Mouse (Mus musculus) spleen, adult 18-20 months (tissue): ENCODE data around the gene Dtnbp1.

Source experiments
- DNase-seq, 2 experiments: peaks; one replicate each; pipeline ENCODE4 v3.0.0; 2022; ENCODE audit warnings: mixed read lengths in 2 of 2

Dtnbp1 gene

GRCm38 (mm10) chr13:45001228-45001910, 578 bp downstream of the Dtnbp1 start:
- DNase-seq, result peak; percentile 57 to 66

GRCm38 (mm10) chr13:45000836-45001227, 1.1 kb downstream of the Dtnbp1 start:
- DNase-seq, result peak in 1 of 2 experiments; percentile 59

DNA sequence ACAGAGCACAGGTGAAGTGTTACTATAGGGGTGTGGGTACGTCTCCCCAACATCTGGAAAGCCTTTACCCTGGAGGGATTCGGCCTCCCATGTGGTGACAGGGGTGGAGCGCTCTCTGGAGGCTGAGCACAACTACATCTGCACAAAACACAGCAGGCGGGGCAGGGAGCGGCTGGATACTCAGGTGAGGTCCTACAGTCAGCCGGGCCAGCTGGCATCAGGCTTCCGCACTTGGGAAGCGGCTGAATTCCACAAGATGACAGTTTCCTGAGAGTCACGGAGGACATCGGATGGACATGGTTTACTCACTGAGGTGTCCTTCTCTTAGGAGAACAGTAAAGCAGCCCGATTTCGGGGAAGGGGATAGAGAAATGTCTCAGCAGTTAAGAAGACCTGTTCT, 2.7 kb downstream of the Dtnbp1 start:
- DNase-seq, result no peak

- DNase-seq, result no peak
Observed at GRCm38 (mm10) chr13:44996339-44996738, 5.6 kb downstream of the Dtnbp1 start.

- DNase-seq, result no peak
Observed at GRCm38 (mm10) chr13:44992550-44993205, 9.3 kb downstream of the Dtnbp1 start.

- no peak for DNase-seq
Observed at GRCm38 (mm10) chr13:44991936-44992335, 10.0 kb downstream of the Dtnbp1 start.

DNA sequence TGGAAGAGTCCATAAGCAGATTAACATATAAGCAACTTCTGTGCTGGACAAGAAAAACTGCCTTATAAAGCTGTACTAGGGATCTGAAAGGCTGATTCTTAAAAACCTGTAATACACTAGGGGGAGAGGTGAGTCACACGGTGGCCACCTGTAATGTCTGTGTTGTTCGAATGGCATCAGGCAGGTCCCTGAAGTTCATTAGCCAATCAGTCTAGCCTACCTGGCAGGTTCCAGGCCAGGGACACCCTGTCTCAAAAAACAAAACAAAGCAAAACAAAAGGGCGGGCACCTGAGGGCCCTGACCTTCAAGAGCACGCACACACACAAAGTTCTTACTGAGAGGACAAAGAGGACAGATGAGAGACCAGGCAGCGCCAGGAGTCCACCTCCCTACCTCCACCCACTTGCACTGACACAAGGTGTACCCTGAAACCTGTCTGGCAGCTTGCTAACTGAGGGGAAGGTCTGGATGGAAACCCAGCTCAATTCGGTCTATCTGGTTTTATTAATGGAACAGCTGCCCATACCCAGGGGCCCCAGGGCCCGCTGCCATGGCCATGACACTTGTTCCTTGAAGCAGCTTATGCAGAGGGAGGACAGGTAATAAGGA, 11.8 kb downstream of the Dtnbp1 start:
- no peak for DNase-seq

DNA sequence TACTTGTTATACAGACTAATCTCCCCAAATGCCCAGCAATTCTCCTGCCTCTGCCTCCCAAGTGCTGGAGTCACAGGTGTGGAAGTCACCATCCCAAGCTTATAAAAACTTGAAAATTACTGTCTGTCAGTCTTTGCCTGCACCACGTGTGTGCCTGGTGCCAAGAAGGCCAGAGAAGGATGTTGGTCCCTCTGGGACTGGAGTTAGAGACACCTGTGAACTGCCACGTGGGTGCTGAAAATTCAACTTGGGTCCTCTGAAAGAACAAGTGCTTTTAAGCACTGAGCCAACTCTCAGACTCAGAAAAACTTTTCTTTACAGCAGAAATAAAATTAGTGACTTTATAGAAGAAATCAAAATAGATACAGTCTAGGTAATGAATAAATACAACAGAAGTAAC, 15.6 kb downstream of the Dtnbp1 start:
- no peak for DNase-seq

GRCm38 (mm10) chr13:44985321-44985720, 16.6 kb downstream of the Dtnbp1 start:
- no peak for DNase-seq

GRCm38 (mm10) chr13:44983635-44984401, 18.1 kb downstream of the Dtnbp1 start:
- DNase-seq, result no peak

DNA sequence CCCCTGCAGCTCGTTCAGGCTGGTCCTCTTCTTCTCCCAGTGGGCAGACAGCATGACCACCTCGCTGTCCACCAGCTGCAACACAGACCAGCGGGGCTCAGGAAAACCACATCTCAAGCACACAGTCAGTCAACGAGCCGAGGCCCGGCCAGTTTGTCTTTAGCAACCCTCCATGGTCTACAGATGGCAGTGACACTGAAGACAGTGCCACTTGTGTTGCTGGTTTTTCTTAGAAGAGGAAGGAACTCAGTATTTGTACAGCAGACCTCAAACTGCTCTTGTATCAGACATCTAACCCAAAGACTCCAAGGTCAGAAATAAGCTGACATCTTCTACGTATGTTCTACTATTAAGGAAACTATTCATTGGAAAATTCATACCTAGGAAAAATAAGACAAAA, 19.1 kb downstream of the Dtnbp1 start:
- DNase-seq, result no peak

GRCm38 (mm10) chr13:44979433-44979832, 22.5 kb downstream of the Dtnbp1 start:
- no peak for DNase-seq

GRCm38 (mm10) chr13:44977483-44978141, 24.3 kb downstream of the Dtnbp1 start:
- no peak for DNase-seq

DNA sequence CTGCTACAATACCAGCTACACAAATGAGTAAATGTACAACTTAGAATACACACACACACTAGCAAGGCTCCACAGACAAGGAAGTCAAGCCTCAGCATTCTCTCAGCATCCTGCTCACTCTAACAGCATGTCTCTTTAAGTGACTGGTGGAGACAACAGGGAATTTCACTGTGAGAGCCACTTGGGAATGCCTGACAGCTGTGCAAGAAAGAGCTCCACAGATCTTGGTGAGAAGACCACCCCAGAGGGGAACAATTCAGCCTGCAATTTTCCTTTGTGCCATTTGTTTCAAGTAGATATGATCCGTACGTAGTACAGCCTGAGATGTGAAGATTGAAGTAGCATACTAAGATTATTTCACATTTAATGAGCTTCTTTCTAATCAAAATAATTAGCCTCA, 24.9 kb downstream of the Dtnbp1 start:
- DNase-seq, result no peak

GRCm38 (mm10) chr13:44960542-44961291, 41.2 kb downstream of the Dtnbp1 start:
- DNase-seq, result no peak

DNA sequence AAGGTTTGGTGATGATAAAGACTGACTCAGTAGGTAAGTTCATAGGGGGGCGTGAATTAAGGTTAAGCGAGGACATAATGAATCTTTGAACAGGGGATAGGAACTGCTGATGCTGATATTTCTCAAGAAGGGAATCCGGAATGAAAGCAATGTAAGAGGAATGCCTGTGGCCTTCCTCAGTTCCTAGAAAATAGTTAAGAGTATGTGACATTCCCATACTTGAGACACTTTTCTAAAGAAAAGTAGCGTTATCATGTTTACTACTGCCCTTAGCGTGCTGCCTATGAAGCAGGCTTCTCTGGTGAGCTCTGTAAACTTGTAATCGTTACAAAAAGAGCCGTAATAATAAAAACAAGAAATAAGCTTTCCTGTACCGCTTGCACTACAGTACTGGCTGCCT, 44.9 kb downstream of the Dtnbp1 start:
- DNase-seq, result no peak

DNA sequence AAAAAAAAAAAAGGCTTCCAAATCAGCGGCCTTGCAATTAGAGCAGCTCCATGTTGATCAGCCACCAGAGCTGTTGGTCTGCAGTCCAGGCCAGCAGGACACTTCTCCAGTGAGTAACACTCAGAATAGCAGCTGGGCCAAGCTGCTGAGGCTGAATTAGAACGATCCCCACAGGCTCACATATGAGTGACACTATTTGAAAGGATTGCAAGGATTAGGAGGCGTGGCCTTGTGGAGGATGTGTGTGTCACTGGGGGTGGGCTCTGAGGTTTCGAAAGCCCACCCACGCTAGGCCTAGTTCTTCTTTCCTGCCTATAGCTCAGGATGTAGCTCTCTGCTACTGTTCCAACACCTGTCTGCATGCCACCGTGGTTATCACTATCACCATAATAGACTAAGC, 46.2 kb downstream of the Dtnbp1 start:
- no peak for DNase-seq

- no peak for DNase-seq
Observed at GRCm38 (mm10) chr13:44954232-44954568, 47.7 kb downstream of the Dtnbp1 start.

DNA sequence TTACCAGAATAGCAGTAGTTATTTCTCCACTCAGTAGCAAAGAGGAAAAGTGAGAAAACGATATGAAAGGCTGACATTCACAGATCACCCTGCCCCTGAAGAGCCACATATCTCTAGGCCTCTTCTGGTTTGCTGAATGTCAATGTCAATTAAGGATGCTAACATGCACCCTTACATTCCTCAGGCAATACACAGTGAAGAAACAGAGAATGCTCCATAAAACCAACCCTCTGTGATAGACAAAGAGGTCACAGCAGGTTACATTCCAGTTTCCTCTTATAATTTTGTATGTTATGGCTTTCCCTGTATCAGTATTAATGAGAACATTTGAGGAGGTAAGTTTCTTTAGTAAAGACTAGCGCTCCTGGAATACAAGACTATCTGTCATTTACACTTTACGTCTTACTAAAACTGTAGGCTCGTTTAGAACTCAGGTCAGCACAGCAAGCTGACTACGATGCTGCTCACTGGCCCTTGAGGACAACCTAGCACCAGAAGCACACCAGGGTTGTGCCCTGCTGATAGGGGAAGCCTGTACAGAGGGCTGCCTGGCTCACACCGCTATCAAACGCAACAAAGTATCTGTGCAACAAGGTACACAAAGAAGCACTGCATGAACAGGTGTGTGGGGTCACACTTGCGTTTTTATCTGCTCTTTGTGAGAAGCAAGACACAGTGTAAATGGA, 48.3 kb downstream of the Dtnbp1 start:
- no peak for DNase-seq

DNA sequence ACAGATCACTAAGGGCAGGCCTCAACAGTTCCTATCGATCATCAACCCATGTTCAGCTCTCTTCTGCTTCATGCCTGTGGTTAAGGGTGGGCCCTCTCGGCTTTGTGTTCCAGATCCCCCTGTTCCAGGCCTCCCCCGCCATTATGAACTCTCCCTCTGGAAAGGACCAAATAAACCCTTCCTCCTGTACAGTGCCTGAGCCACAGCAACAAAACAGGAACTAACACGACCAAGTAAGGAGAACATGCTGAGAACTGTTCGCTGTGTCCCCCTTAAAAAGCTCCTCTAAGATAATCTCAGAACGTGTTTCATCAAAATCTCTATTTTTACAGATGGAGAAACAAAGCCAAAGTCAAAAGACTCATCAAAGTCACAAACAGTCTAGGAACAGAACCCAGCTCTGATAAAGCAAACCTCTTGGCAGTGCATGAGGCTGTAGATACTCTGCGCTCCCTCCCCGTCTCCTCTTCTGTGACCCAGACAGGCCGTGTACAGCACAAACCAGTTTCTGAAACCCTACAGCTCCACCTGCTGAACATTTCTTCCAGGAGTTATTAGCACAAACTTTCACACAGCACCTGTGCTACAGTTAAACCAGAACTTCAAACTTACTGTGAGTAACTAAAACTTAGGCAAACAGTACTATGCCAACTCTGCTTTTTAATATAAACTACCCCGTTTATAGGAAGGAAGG, 49.4 kb downstream of the Dtnbp1 start:
- DNase-seq, result no peak
